Mouse (Mus musculus) myocyte (in vitro differentiated cells): ENCODE measurements at regions not wholly inside any gene's neighbourhood (a gene's known extent, or its start where the extent isn't known, plus 50 kb on each side); places are given as distances from the start of the nearest gene placed in this dataset.

Experiments used
- H3K27me3 ChIP-seq: one replicate; pipeline ENCODE4 v1.6.1; 2011; ENCODE audit not compliant: control insufficient read depth, insufficient read depth, insufficient read length
- H3K36me3 ChIP-seq: one replicate; pipeline ENCODE4 v1.6.1; 2011; ENCODE audit not compliant: control insufficient read depth, insufficient read depth
- H3K4me2 ChIP-seq: one replicate; pipeline ENCODE4 v1.6.1; 2011; ENCODE audit warnings: low read depth, control low read depth
- H3K4me3 ChIP-seq: one replicate; pipeline ENCODE4 v1.5.1; 2011; ENCODE audit warnings: mild to moderate bottlenecking, control low read depth, moderate library complexity
- H3K79me2 ChIP-seq: one replicate; pipeline ENCODE4 v1.6.1; 2011; ENCODE audit not compliant: control insufficient read depth, insufficient read depth
- H3ac ChIP-seq: one replicate; pipeline ENCODE4 v1.6.1; 2011; ENCODE audit not compliant: control insufficient read depth, insufficient read length
- CEBPB ChIP-seq: IDR thresholded peaks from 2 replicates; pipeline ENCODE4 v1.6.1; 2011; ENCODE audit warnings: mild to moderate bottlenecking, moderate library complexity; ENCODE audit not compliant: poor library complexity, insufficient read depth, severe bottlenecking
- E2F4 ChIP-seq: IDR thresholded peaks from one replicate; pipeline ENCODE4 v1.6.1; 2011; ENCODE audit warnings: mild to moderate bottlenecking, control low read depth, moderate library complexity; ENCODE audit not compliant: insufficient read depth
- MAX ChIP-seq: IDR thresholded peaks from one replicate; pipeline ENCODE4 v1.6.1; 2011; ENCODE audit warnings: low read depth, mild to moderate bottlenecking, control low read depth
- MYOD1 ChIP-seq, 3 experiments: IDR thresholded peaks; one replicate each; pipeline ENCODE4 v1.6.1; 2011; ENCODE audit warnings: control low read depth in 2 of 3, low read depth in 2 of 3, mild to moderate bottlenecking in 2 of 3, moderate library complexity in 1 of 3; ENCODE audit not compliant: insufficient read length in 2 of 3, control insufficient read depth in 1 of 3
- MYOG ChIP-seq, 3 experiments: IDR thresholded peaks; one replicate each; pipeline ENCODE4 v1.6.1; 2011; ENCODE audit warnings: control low read depth in 2 of 3, low read depth in 2 of 3, mild to moderate bottlenecking in 2 of 3; ENCODE audit not compliant: insufficient read length in 2 of 3, control insufficient read depth in 1 of 3, insufficient read depth in 1 of 3
- POLR2A ChIP-seq: IDR thresholded peaks from one replicate; pipeline ENCODE4 v1.6.1; 2011; ENCODE audit warnings: low read depth, mild to moderate bottlenecking, control low read depth, moderate library complexity; ENCODE audit not compliant: insufficient read length
- POLR2AphosphoS2 ChIP-seq: IDR thresholded peaks from one replicate; pipeline ENCODE4 v1.6.1; 2011; ENCODE audit warnings: low read depth, control low read depth; ENCODE audit not compliant: insufficient read length
- REST ChIP-seq: IDR thresholded peaks from one replicate; pipeline ENCODE4 v1.6.1; 2011; ENCODE audit warnings: mild to moderate bottlenecking, control low read depth, moderate library complexity; ENCODE audit not compliant: insufficient read depth, insufficient read length
- SRF ChIP-seq: IDR thresholded peaks from one replicate; pipeline ENCODE4 v1.6.1; 2011; ENCODE audit warnings: low read depth; ENCODE audit not compliant: control insufficient read depth, insufficient read length
- TCF12 ChIP-seq: IDR thresholded peaks from one replicate; pipeline ENCODE4 v1.6.1; 2011; ENCODE audit warnings: mild to moderate bottlenecking, control low read depth; ENCODE audit not compliant: poor library complexity, insufficient read depth, severe bottlenecking
- TCF3 ChIP-seq: IDR thresholded peaks from one replicate; pipeline ENCODE4 v1.6.1; 2011; ENCODE audit warnings: low read depth, control low read depth; ENCODE audit not compliant: insufficient read length
- USF1 ChIP-seq: IDR thresholded peaks from one replicate; pipeline ENCODE4 v1.6.1; 2011; ENCODE audit warnings: low read depth, mild to moderate bottlenecking, control low read depth, moderate library complexity

DNA sequence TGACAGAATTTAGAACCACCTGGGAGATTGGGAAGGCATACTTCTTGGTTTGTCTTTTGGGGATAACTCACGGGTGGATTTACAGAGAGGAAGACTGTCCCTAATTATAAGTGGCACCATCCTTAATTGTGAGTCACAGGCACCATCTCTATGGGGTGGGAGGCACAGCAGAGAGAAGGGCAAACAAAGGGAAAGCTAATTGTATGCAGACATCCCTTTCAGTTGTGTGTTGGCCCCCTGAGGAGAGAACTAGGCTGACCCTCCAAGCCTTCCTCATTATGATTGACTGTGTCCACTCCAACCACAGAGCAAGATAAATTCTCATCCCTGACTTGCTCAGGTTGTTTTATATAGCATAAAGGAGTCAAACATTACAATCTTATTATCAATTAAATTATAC is 718.8 kb downstream of the Tmem132b start:
- Histone ChIP-seq H3ac (no peak overlapping the region), H3K4me2 (no peak overlapping the region), H3K4me3 (no peak overlapping the region), H3K27me3 (no peaks in the 10 kb centered on the region), H3K79me2 (no peaks in the 10 kb centered on the region), H3K36me3 (no peaks in the 10 kb centered on the region)
- TF ChIP-seq MYOG (IDR thresholded peaks at IDR 0.05; ENCODE audit: control insufficient read depth in 1 of 3, insufficient read depth in 1 of 3, insufficient read length in 2 of 3, low read depth in 2 of 3) (no peak), TCF3 (no peak), TCF12 (no peak), MAX (no peak), POLR2AphosphoS2 (no peak), USF1 (no peak), MYOD1 (IDR thresholded peaks at IDR 0.05; ENCODE audit: control insufficient read depth in 1 of 3, insufficient read length in 2 of 3, low read depth in 2 of 3) (no peak), REST (no peak), CEBPB (no peak), SRF (no peak), POLR2A (no peak), E2F4 (no peak)

- TF ChIP-seq POLR2A (no peak), SRF (no peak), MAX (no peak), POLR2AphosphoS2 (no peak), TCF3 (no peak), REST (no peak), MYOG (IDR thresholded peaks at IDR 0.05; ENCODE audit: control insufficient read depth in 1 of 3, insufficient read depth in 1 of 3, insufficient read length in 2 of 3, low read depth in 2 of 3) (no peak), E2F4 (no peak), MYOD1 (IDR thresholded peaks at IDR 0.05; ENCODE audit: control insufficient read depth in 1 of 3, insufficient read length in 2 of 3, low read depth in 2 of 3) (no peak), CEBPB (no peak), USF1 (no peak), TCF12 (no peak)
- Histone ChIP-seq H3K4me2 (no peak overlapping the region), H3K4me3 (no peak overlapping the region), H3K27me3 (no peaks in the 10 kb centered on the region), H3K79me2 (no peaks in the 10 kb centered on the region), H3ac (no peak overlapping the region), H3K36me3 (no peaks in the 10 kb centered on the region)
These were observed 723.1 kb downstream of the Tmem132b start for GRCm38 (mm10) chr5:126254661-126255060.

DNA sequence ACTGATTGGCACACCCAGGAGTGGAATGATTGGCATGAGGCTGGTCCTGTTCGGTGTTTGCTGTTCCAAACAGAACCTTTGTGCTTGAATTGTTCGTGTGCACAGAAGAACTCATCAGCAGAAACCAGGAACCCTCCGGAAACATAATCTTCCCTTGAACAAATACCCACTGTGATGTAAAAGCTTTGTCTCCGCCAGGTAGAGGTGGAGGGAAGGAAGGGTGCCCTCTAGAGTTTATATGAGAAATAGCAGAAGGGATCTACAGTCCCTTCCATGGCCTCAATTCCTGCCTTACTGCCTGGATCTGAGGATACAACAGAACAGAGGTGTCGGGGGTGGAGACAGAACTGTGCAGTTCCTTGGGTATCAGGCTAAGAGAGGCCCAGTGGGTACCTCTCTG is 726.3 kb downstream of the Tmem132b start:
- Histone ChIP-seq H3K4me3 (no peak overlapping the region), H3K36me3 (no peaks in the 10 kb centered on the region), H3ac (no peak overlapping the region), H3K4me2 (no peak overlapping the region), H3K27me3 (no peaks in the 10 kb centered on the region), H3K79me2 (no peaks in the 10 kb centered on the region)
- TF ChIP-seq MYOD1 (IDR thresholded peaks at IDR 0.05; ENCODE audit: control insufficient read depth in 1 of 3, insufficient read length in 2 of 3, low read depth in 2 of 3) = no peak
- TF ChIP-seq POLR2AphosphoS2 = no peak
- no peak for TF ChIP-seq CEBPB
- no peak for TF ChIP-seq MYOG (IDR thresholded peaks at IDR 0.05; ENCODE audit: control insufficient read depth in 1 of 3, insufficient read depth in 1 of 3, insufficient read length in 2 of 3, low read depth in 2 of 3)
- no peak for TF ChIP-seq POLR2A
- TF ChIP-seq MAX = no peak
- no peak for TF ChIP-seq USF1
- no peak for TF ChIP-seq TCF3
- TF ChIP-seq REST = no peak
- no peak for TF ChIP-seq SRF
- TF ChIP-seq E2F4 = no peak
- no peak for TF ChIP-seq TCF12

DNA sequence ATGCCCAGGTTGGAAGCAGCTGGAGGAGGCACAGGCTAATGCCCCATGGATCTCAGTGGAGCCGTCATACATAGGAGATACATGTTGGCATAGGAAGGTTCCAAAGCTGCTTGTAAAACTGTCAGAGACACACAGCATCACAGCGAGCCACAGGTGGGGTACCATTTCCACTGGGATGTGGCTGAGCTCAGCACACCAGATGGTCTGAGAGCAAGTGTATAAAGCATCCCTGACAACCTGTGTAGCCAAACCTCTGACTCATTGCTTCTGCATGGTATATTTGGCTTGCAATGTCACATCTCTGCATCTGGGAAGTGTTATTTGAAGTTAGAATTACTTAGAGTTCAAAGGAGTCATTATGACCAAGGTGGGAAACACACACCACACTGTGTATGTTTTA is 734.9 kb downstream of the Tmem132b start:
- H3ac ChIP-seq = no peak overlapping the region
- no peaks in the 10 kb centered on the region for H3K27me3 ChIP-seq
- TF ChIP-seq MYOG (IDR thresholded peaks at IDR 0.05; ENCODE audit: control insufficient read depth in 1 of 3, insufficient read depth in 1 of 3, insufficient read length in 2 of 3, low read depth in 2 of 3) = no peak
- no peak overlapping the region for H3K4me2 ChIP-seq
- H3K79me2 ChIP-seq = no peaks in the 10 kb centered on the region
- H3K36me3 ChIP-seq = no peaks in the 10 kb centered on the region
- H3K4me3 ChIP-seq = no peak overlapping the region

DNA sequence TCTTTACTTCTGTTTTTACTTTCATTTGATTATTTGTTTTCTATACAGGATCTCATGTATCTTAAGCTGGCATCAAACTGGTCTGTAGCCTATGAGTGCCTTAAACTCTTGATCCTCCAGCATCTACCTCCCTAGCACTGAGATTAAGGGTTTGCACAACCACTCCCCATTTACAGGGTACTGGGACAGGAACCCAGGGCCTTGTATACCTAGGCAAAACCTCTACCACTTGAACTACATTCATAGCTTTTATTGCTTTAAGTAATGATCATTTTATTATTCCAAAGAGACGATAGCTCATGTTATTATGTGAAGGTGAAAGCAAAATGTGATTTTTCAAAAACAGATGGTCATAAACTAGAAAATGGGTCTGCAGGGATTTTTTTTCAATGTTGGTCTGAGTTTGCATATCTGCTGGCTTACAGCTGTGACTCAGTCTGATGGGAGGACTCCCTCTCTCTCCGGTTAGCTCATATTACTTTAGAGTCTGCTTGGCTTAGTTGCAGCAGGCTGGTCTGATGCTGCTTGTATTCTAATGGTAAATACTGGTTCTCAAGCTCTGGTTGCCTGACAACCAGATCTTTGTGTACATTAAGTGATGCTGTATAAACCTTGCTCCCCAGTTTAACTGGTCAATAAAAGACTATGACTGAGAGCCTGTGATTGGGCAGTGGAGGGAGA is 735.5 kb downstream of the Tmem132b start:
- Histone ChIP-seq H3K4me2 (no peak overlapping the region), H3K4me3 (no peak overlapping the region), H3K79me2 (no peaks in the 10 kb centered on the region), H3K36me3 (no peaks in the 10 kb centered on the region), H3ac (no peak overlapping the region), H3K27me3 (no peaks in the 10 kb centered on the region)
- TF ChIP-seq MYOG (IDR thresholded peaks at IDR 0.05; ENCODE audit: control insufficient read depth in 1 of 3, insufficient read depth in 1 of 3, insufficient read length in 2 of 3, low read depth in 2 of 3) (no peak), USF1 (no peak), E2F4 (no peak), SRF (no peak), REST (no peak), POLR2A (no peak)
